Mouse (Mus musculus) MEL (cell line): ENCODE results near the gene Tekt5. TPM values are rescaled to one million over a fixed set of nuclear protein-coding genes. Genes with fewer than 3 reads are reported as not detected.

Experiments
- DNase-seq: peaks from one replicate; pipeline ENCODE4 v3.0.0; 2011; ENCODE audit warnings: low read depth, low spot score
- H3K27ac ChIP-seq: 2 replicates; pipeline ENCODE4 v1.5.1; 2012; ENCODE audit warnings: low read depth, mild to moderate bottlenecking, control low read depth, low read length, moderate library complexity; ENCODE audit not compliant: control insufficient read depth
- H3K27me3 ChIP-seq, 2 experiments: fragments of 150-350 bp in 1 of 2; sonication (generic) in 1 of 2; 2 replicates each; pipeline ENCODE4 v1.6.1; 2012; ENCODE audit warnings: low read length in 2 of 2, mild to moderate bottlenecking in 2 of 2, improper control_type of control experiment in 1 of 2, moderate library complexity in 1 of 2; ENCODE audit not compliant: insufficient read depth in 2 of 2, control insufficient read depth in 1 of 2
- H3K36me3 ChIP-seq, 2 experiments: 2 replicates each; pipeline ENCODE4 v1.6.1; 2012 to 2014; ENCODE audit warnings: low read length in 2 of 2, improper control_type of control experiment in 1 of 2, inconsistent platforms in 1 of 2, mild to moderate bottlenecking in 1 of 2; ENCODE audit not compliant: insufficient read depth in 2 of 2, control insufficient read depth in 1 of 2
- H3K4me1 ChIP-seq, 2 experiments: fragments of 150-350 bp in 1 of 2; sonication (generic) in 1 of 2; 2 replicates each; pipeline ENCODE4 v1.6.1; 2012; ENCODE audit warnings: low read length in 2 of 2, improper control_type of control experiment in 1 of 2, mild to moderate bottlenecking in 1 of 2; ENCODE audit not compliant: insufficient read depth in 2 of 2, control insufficient read depth in 1 of 2
- H3K4me3 ChIP-seq, 2 experiments: fragments of 150-350 bp in 1 of 2; sonication (generic) in 1 of 2; 2 replicates each; pipeline ENCODE4 v1.5.1; 2012; ENCODE audit warnings: low read depth in 2 of 2, low read length in 2 of 2, mild to moderate bottlenecking in 2 of 2, moderate library complexity in 2 of 2, control low read depth in 1 of 2, improper control_type of control experiment in 1 of 2; ENCODE audit not compliant: control insufficient read depth in 1 of 2, insufficient read depth in 1 of 2
- H3K79me2 ChIP-seq: 2 replicates; pipeline ENCODE4 v1.6.1; 2012; ENCODE audit warnings: mild to moderate bottlenecking, low read length, moderate library complexity; ENCODE audit not compliant: control insufficient read depth, poor library complexity, insufficient read depth
- H3K9ac ChIP-seq: 2 replicates; pipeline ENCODE4 v1.6.1; 2012; ENCODE audit warnings: low read depth, mild to moderate bottlenecking, control low read depth, low read length, moderate library complexity; ENCODE audit not compliant: control insufficient read depth, poor library complexity, severe bottlenecking
- H3K9me3 ChIP-seq: fragments of 150-350 bp; sonication (generic); replicated peaks from 2 replicates; pipeline ENCODE4 v1.6.1; 2012; ENCODE audit warnings: mild to moderate bottlenecking, low read length, improper control_type of control experiment, moderate library complexity; ENCODE audit not compliant: insufficient read depth
- BHLHE40 ChIP-seq: IDR thresholded peaks from 2 replicates; pipeline ENCODE4 v1.6.1; 2012; ENCODE audit warnings: low read depth, mild to moderate bottlenecking, inconsistent platforms, low read length, improper control_type of control experiment, borderline replicate concordance
- CHD1 ChIP-seq: IDR thresholded peaks from 2 replicates; pipeline ENCODE4 v1.6.1; 2012; ENCODE audit warnings: low read depth, mild to moderate bottlenecking, inconsistent platforms, low read length, improper control_type of control experiment
- CTCF ChIP-seq, 3 experiments: IDR thresholded peaks in 2 of 3; conservative IDR thresholded peaks in 1 of 3; 2 replicates each; pipeline ENCODE4 v1.5.1; 2011 to 2012; ENCODE audit warnings: low read length in 3 of 3, low read depth in 2 of 3, mild to moderate bottlenecking in 2 of 3, improper control_type of control experiment in 1 of 3, inconsistent platforms in 1 of 3, mixed read lengths in 1 of 3, moderate library complexity in 1 of 3; ENCODE audit not compliant: control insufficient read depth in 1 of 3, insufficient read depth in 1 of 3, poor library complexity in 1 of 3, severe bottlenecking in 1 of 3
- E2F4 ChIP-seq: IDR thresholded peaks from 2 replicates; pipeline ENCODE4 v1.6.1; 2011; ENCODE audit warnings: low read depth, low read length, improper control_type of control experiment, borderline replicate concordance
- EP300 ChIP-seq, 2 experiments: IDR thresholded peaks; 2 replicates each; pipeline ENCODE4 v1.6.1; 2011; ENCODE audit warnings: improper control_type of control experiment in 2 of 2, low read length in 2 of 2, low read depth in 1 of 2, mild to moderate bottlenecking in 1 of 2
- ETS1 ChIP-seq: IDR thresholded peaks from 2 replicates; pipeline ENCODE4 v1.6.1; 2012; ENCODE audit warnings: low read depth, mild to moderate bottlenecking, inconsistent platforms, low read length, improper control_type of control experiment, moderate library complexity
- GABPA ChIP-seq: IDR thresholded peaks from 2 replicates; pipeline ENCODE4 v1.6.1; 2012; ENCODE audit warnings: low read depth, mild to moderate bottlenecking, inconsistent platforms, low read length, improper control_type of control experiment, moderate library complexity
- HCFC1 ChIP-seq: IDR thresholded peaks from 2 replicates; pipeline ENCODE4 v1.6.1; 2012; ENCODE audit warnings: low read depth, mild to moderate bottlenecking, inconsistent platforms, low read length, improper control_type of control experiment, moderate library complexity
- JUND ChIP-seq: IDR thresholded peaks from 2 replicates; pipeline ENCODE4 v1.6.1; 2011; ENCODE audit warnings: low read depth, mild to moderate bottlenecking, improper control_type of control experiment, low read length
- MAX ChIP-seq: IDR thresholded peaks from 2 replicates; pipeline ENCODE4 v1.6.1; 2011; ENCODE audit warnings: low read length, improper control_type of control experiment
- MAZ ChIP-seq: IDR thresholded peaks from 2 replicates; pipeline ENCODE4 v1.6.1; 2012; ENCODE audit warnings: low read depth, mild to moderate bottlenecking, inconsistent platforms, low read length, improper control_type of control experiment
- MEF2A ChIP-seq: IDR thresholded peaks from 2 replicates; pipeline ENCODE4 v1.6.1; 2014; ENCODE audit warnings: low read depth, mild to moderate bottlenecking, inconsistent platforms, low read length, improper control_type of control experiment; ENCODE audit not compliant: poor library complexity, insufficient replicate concordance, severe bottlenecking; ENCODE audit errors: extremely low read depth
- MYB ChIP-seq: IDR thresholded peaks from 2 replicates; pipeline ENCODE4 v1.6.1; 2011; ENCODE audit warnings: mild to moderate bottlenecking, low read depth, low read length, improper control_type of control experiment
- MYC ChIP-seq: IDR thresholded peaks from 2 replicates; pipeline ENCODE4 v1.6.1; 2011; ENCODE audit warnings: low read depth, mild to moderate bottlenecking, low read length, improper control_type of control experiment, moderate library complexity
- POLR2A ChIP-seq, 2 experiments: IDR thresholded peaks; 2 replicates each; pipeline ENCODE4 v1.6.1; 2011 to 2012; ENCODE audit warnings: low read length in 2 of 2, mild to moderate bottlenecking in 2 of 2, control low read depth in 1 of 2, improper control_type of control experiment in 1 of 2, low read depth in 1 of 2, moderate library complexity in 1 of 2; ENCODE audit not compliant: control insufficient read depth in 1 of 2, insufficient read depth in 1 of 2, poor library complexity in 1 of 2
- POLR2AphosphoS2 ChIP-seq: IDR thresholded peaks from 2 replicates; pipeline ENCODE4 v1.6.1; 2011; ENCODE audit warnings: low read length, improper control_type of control experiment
- POLR2AphosphoS5 ChIP-seq: IDR thresholded peaks from 2 replicates; pipeline ENCODE4 v1.6.1; 2012; ENCODE audit warnings: low read depth, borderline replicate concordance, mild to moderate bottlenecking, inconsistent platforms, low read length, moderate library complexity, mixed read lengths
- RCOR1 ChIP-seq: IDR thresholded peaks from 2 replicates; pipeline ENCODE4 v1.6.1; 2012; ENCODE audit warnings: low read depth, mild to moderate bottlenecking, inconsistent platforms, low read length, improper control_type of control experiment
- SMC3 ChIP-seq: IDR thresholded peaks from 2 replicates; pipeline ENCODE4 v1.6.1; 2011; ENCODE audit warnings: low read depth, low read length, improper control_type of control experiment
- TBP ChIP-seq: IDR thresholded peaks from 2 replicates; pipeline ENCODE4 v1.8.0; 2011; ENCODE audit warnings: low read depth, low read length, improper control_type of control experiment
- TCF12 ChIP-seq: IDR thresholded peaks from 2 replicates; pipeline ENCODE4 v1.6.1; 2014; ENCODE audit warnings: low read depth, mild to moderate bottlenecking, inconsistent platforms, low read length, improper control_type of control experiment, moderate library complexity
- UBTF ChIP-seq: IDR thresholded peaks from 2 replicates; pipeline ENCODE4 v1.6.1; 2012; ENCODE audit warnings: low read depth, mild to moderate bottlenecking, inconsistent platforms, low read length, improper control_type of control experiment, moderate library complexity, borderline replicate concordance; ENCODE audit not compliant: insufficient read depth
- USF1 ChIP-seq: IDR thresholded peaks from 2 replicates; pipeline ENCODE4 v1.6.1; 2014; ENCODE audit warnings: low read depth, mild to moderate bottlenecking, inconsistent platforms, low read length, improper control_type of control experiment, moderate library complexity
- ZC3H11A ChIP-seq: IDR thresholded peaks from 2 replicates; pipeline ENCODE4 v1.6.1; 2012; ENCODE audit warnings: low read depth, mild to moderate bottlenecking, inconsistent platforms, low read length, improper control_type of control experiment
- ZMIZ1 ChIP-seq: IDR thresholded peaks from 2 replicates; pipeline ENCODE4 v1.6.1; 2012; ENCODE audit warnings: low read depth, mild to moderate bottlenecking, inconsistent platforms, low read length, improper control_type of control experiment, moderate library complexity
- ZNF384 ChIP-seq: IDR thresholded peaks from 2 replicates; pipeline ENCODE4 v1.6.1; 2012; ENCODE audit warnings: low read depth, mild to moderate bottlenecking, inconsistent platforms, low read length, improper control_type of control experiment
- polyA plus RNA-seq, 2 experiments: library from polyadenylated mRNA; stranded (reverse) in 1 of 2; unstranded in 1 of 2; fragments of >175 nt in 1 of 2; fragments of >200 nt in 1 of 2; gene quantifications; 2 replicates each; pipeline versions ENCODE4 v1.2.1 to v1.2.4; 2012; ENCODE audit warnings: low replicate concordance in 2 of 2, low read depth in 1 of 2; ENCODE audit not compliant: insufficient read length in 2 of 2, insufficient read depth in 1 of 2, missing spikeins in 1 of 2
- total RNA-seq: library from RNA; depleted of rRNA; stranded (reverse); fragments of 300-350 nt; gene quantifications from 2 replicates; pipeline ENCODE4 v1.2.3, GENCODE M21; 2012

Gene Tekt5
- total and polyA plus RNA-seq, 3 experiments, result 0.08 to 0.25 TPM; not detected in 1

DNA sequence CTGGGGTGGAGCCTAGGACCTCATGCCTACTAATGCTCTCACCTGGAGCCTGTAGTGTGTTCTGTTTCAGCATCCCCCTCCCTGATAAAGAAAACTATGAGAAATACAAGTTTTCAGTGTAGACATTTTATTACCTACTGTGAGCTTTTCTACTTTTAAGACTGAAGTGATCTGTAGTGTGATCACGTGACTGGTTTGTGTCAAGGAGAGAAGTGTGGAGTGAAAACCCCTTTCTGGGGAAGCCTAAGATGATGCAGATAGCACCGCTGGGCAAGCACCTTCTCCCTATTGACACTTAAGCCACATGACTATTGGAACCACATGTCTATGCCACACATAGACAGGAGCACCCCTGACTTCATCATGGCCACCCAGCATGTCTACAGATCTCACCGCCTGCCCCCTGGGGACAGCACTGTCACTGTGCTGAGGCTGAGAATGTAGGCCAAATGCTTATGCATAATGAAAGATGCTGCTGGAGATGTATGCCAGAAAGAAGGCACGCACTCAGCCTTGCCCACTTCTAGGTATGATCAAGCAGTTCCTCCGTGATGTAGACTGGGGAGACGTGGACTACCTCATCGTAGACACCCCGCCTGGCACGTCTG is 25.3 kb upstream of the Tekt5 start:
- Histone ChIP-seq H3K36me3 (no peaks in the 10 kb centered on the region; a peak in 1 of 4 replicates), H3K79me2 (no peaks in the 10 kb centered on the region), H3K4me1 (no peaks in the 10 kb centered on the region), H3K9me3 (no peaks in the 10 kb centered on the region), H3K27ac (no peak overlapping the region), H3K4me3 (no peak overlapping the region), H3K27me3 (no peaks in the 10 kb centered on the region), H3K9ac (no peak overlapping the region)
- TF ChIP-seq SMC3, result no peak
- TF ChIP-seq CHD1, result no peak
- no peak for TF ChIP-seq UBTF
- no peak for TF ChIP-seq BHLHE40
- no peak for TF ChIP-seq POLR2AphosphoS5
- no peak for TF ChIP-seq ZNF384
- TF ChIP-seq POLR2A (IDR thresholded peaks at IDR 0.05; ENCODE audit: control insufficient read depth in 1 of 2, insufficient read depth in 1 of 2, low read depth in 1 of 2, low read length in 2 of 2, poor library complexity in 1 of 2), result no peak
- no peak for TF ChIP-seq USF1
- no peak for TF ChIP-seq MEF2A
- no peak for TF ChIP-seq CTCF (IDR thresholded peaks at IDR 0.05 in 2 of 3, conservative IDR thresholded peaks at IDR 0.05 in 1 of 3; ENCODE audit: control insufficient read depth in 1 of 3, insufficient read depth in 1 of 3, low read depth in 2 of 3, low read length in 3 of 3, poor library complexity in 1 of 3, severe bottlenecking in 1 of 3)
- no peak for TF ChIP-seq ZC3H11A
- no peak for TF ChIP-seq GABPA
- TF ChIP-seq ZMIZ1, result no peak
- TF ChIP-seq JUND, result no peak
- no peak for TF ChIP-seq EP300 (IDR thresholded peaks at IDR 0.05; ENCODE audit: low read depth in 1 of 2, low read length in 2 of 2)
- no peak for TF ChIP-seq E2F4
- TF ChIP-seq TCF12, result no peak
- TF ChIP-seq MYC, result no peak
- DNase-seq, result no peak

DNA sequence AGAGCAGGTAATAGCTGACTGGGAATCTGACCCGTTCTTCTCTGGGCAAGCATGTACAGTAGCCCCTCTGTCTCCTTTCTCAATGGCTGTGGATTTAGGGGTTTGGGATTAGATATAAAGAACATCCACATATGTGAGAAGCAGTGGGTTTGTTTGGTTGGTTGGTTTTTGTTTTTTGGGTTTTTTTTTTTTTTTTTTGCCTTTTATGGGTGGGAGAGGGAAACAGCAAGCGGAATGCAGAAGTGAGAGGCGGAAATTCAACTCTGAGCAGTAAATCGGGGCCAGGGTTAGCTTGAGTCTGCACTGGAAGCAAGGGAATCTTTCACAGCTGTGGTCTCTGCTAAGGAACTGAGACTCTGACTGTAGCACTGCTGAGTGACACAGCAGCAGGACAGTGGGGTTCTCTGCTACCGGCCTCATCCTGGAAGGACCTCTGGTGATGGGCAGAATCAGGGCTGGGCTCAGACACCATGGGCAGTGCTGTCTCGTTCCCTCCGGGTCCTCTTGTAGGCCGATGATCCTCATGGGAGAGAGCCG is 22.5 kb upstream of the Tekt5 start:
- TF ChIP-seq MAX, result no peak
- no peak for TF ChIP-seq RCOR1
- no peak for TF ChIP-seq E2F4
- no peak for TF ChIP-seq EP300 (IDR thresholded peaks at IDR 0.05; ENCODE audit: low read depth in 1 of 2, low read length in 2 of 2)
- no peak for TF ChIP-seq MYC
- TF ChIP-seq MYB, result no peak
- TF ChIP-seq TBP, result no peak
- no peak for TF ChIP-seq UBTF
- TF ChIP-seq MAZ, result no peak
- TF ChIP-seq HCFC1, result no peak
- no peak for TF ChIP-seq GABPA
- TF ChIP-seq ETS1, result no peak
- no peak for TF ChIP-seq POLR2AphosphoS2
- TF ChIP-seq ZC3H11A, result no peak
- TF ChIP-seq, all 39 proteins: peak for 0
- H3K9me3 ChIP-seq, result no peaks in the 10 kb centered on the region
- no peak overlapping the region for H3K4me3 ChIP-seq
- H3K9ac ChIP-seq, result no peak overlapping the region
- peaks cover under 1% of the 10 kb centered on the region; the same call in 1 of the 2 replicates for H3K79me2 ChIP-seq
- no peaks in the 10 kb centered on the region for H3K27me3 ChIP-seq
- H3K36me3 ChIP-seq, result no peaks in the 10 kb centered on the region; a peak in 1 of 4 replicates
- H3K27ac ChIP-seq, result no peak overlapping the region
- DNase-seq, result no peak
- H3K4me1 ChIP-seq, result peaks cover 0 to under 1% of the 10 kb centered on the region in 2 experiments; a peak in 1 of 4 replicates
